Mouse (Mus musculus) hindbrain, embryonic 10.5 days (tissue): ENCODE results near the gene Mthfd1l. TPM values are rescaled to one million over a fixed set of nuclear protein-coding genes. Genes with fewer than 3 reads are reported as not detected.
A peak's percentile ranks its signal among the peaks of the same experiment; 100 is the strongest.
"Not testable (repeated sequence)": the region's sequence is repeated elsewhere in the genome, so short reads cannot be mapped to it uniquely, and the experiment has no call there.

Experiments
- DNase-seq: peaks from one replicate; pipeline ENCODE4 v3.0.0-alpha.2; 2017; ENCODE audit warnings: low spot score
- H3K27ac ChIP-seq: fragments of 300-500 bp; sonication (generic); 2 replicates; pipeline ENCODE4 v1.5.1; 2016; ENCODE audit warnings: mild to moderate bottlenecking, moderate library complexity
- H3K27me3 ChIP-seq: fragments of 300-500 bp; sonication (generic); 2 replicates; pipeline ENCODE4 v1.6.1; 2016; ENCODE audit warnings: mild to moderate bottlenecking; ENCODE audit not compliant: poor library complexity, insufficient read depth, severe bottlenecking
- H3K36me3 ChIP-seq: fragments of 300-500 bp; sonication (generic); 2 replicates; pipeline ENCODE4 v1.6.1; 2016; ENCODE audit warnings: mild to moderate bottlenecking, moderate library complexity
- H3K4me1 ChIP-seq: fragments of 300-500 bp; sonication (generic); replicated peaks from 2 replicates; pipeline ENCODE4 v1.6.1; 2016; ENCODE audit warnings: mild to moderate bottlenecking
- H3K4me3 ChIP-seq: fragments of 300-500 bp; sonication (generic); 2 replicates; pipeline ENCODE4 v1.5.1; 2016; ENCODE audit warnings: mild to moderate bottlenecking, moderate library complexity
- H3K9me3 ChIP-seq: fragments of 300-500 bp; sonication (generic); 2 replicates; pipeline ENCODE4 v1.6.1; 2016; ENCODE audit warnings: mild to moderate bottlenecking, moderate library complexity
- WGBS: fragments of 180-500 bp; shearing (Covaris S2); methylation state at CpG from one replicate; pipeline ENCODE4 v1.1.7; 2016; 5-methylcytosine and 5-hydroxymethylcytosine counted together
- polyA plus RNA-seq: library from polyadenylated mRNA; unstranded; fragments of >200 nt; fragmentation: Nextera tagmentation; extraction: Ambion mirVana; gene quantifications from 2 replicates; pipeline ENCODE4 v1.2.1, GENCODE M21; 2016

Mthfd1l gene
- polyA plus RNA-seq, 1 experiment from 2014 or later: 14.0 TPM

DNA sequence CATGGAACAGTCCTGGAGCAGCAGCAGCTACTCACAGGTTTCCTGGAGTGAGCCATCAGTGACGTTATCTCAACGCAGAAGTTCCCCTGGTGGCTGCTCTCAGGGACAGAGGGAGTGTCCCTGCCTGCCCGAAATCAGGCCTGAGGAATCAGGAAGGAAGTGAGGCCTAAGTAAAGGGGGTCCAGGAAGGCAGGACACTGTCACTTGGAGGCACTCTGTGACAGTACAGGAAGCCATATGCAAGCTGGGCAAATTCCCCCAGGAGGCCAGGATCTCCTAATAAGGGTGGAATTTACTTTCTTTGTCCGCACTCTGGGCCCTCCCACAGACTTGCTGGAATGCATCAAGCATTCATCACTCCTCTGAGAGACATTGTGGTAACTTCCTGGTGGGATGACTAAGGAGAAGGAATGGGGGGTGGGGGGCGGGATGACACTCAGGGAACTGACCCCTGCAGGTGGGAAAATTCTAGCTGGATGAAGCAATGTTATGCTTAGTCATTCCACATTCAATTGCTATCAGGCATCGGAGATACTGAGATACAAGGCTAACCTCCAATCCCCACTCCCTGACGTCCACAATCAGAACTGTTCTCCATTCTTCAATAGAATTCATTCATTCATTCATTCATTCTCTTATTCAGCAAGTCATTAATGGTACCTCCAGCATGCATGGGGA, 134.9 kb downstream of the Mthfd1l start:
- WGBS: 15% methylated on average over 7 of the region's 7 CpGs
- H3K4me1 ChIP-seq: peaks cover 42% of the 10 kb centered on the region
- peaks cover 14% of the 10 kb centered on the region for H3K36me3 ChIP-seq
- no peaks in the 10 kb centered on the region for H3K27me3 ChIP-seq
- no peaks in the 10 kb centered on the region; the same call in 1 of the 2 replicates for H3K9me3 ChIP-seq
- no peak overlapping the region for H3K4me3 ChIP-seq
- peak; percentile 58 for DNase-seq
- H3K27ac ChIP-seq: peak overlapping the region; percentile 76

DNA sequence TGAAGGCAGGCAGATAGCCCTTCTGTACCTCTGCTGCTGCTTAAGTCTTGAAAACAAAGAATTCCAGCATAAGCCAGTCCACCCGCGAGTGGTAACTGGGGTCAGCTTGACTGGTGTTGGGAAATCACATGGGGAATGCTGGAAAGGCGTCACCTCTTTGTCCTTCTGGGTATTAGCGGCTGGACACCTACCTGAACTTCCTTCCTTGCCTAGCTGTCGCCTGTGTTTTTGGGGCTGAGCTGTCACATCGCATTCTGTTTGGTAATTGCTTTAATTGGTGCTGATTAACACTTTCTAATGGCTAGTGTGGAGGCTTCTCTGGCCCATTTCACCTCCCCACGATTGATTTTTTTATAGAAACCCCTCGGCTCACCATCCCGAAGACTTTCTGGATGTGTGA, 135.5 kb downstream of the Mthfd1l start:
- Histone ChIP-seq H3K9me3 (no peaks in the 10 kb centered on the region; the same call in 1 of the 2 replicates), H3K4me1 (peaks cover 42% of the 10 kb centered on the region), H3K27me3 (no peaks in the 10 kb centered on the region), H3K27ac (peak overlapping the region; percentile 76), H3K4me3 (no peak overlapping the region), H3K36me3 (peaks cover 11% of the 10 kb centered on the region)
- no peak for DNase-seq
- WGBS: 74% methylated on average over 9 of the region's 9 CpGs

DNA sequence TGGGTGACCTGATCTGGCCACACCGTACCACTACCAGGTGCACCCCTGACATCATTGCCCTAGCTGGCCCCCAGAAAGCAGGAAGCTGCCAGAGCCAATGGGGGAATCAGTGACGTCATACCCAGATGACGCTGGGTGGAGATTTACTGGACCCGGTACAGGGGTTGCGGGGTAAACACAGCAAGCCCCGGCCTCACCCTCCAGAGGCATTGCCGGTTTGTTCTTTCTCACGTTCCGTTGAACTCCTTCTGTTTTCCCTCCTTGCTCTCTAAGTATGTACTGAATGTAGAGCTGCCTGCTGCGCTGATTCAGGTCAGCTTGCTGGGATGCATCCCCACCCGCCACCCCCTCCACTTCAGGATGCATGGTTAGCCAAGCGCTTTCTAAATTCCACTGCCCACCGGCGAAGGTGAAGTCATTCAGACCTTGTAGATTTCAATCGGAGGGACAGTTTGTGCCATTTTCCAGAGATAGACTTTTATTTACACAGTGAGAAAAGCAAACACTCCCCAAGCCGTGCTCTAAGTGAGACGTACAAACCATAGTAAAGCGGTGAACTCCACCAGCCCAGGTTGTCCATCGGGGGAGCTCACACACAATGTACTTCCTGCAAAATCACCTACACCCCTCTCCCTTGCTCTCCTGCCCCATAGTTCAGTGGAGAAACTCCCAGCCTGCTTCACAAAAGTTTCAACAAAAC, 138.3 kb downstream of the Mthfd1l start:
- WGBS: 77% methylated on average over 19 of the region's 19 CpGs
- Histone ChIP-seq H3K4me3 (no peak overlapping the region), H3K36me3 (peaks cover 5% of the 10 kb centered on the region; the same call in 1 of the 2 replicates), H3K27me3 (no peaks in the 10 kb centered on the region), H3K4me1 (peaks cover 33% of the 10 kb centered on the region), H3K9me3 (no peaks in the 10 kb centered on the region), H3K27ac (peak overlapping the region; percentile 62)
- DNase-seq: no peak

DNA sequence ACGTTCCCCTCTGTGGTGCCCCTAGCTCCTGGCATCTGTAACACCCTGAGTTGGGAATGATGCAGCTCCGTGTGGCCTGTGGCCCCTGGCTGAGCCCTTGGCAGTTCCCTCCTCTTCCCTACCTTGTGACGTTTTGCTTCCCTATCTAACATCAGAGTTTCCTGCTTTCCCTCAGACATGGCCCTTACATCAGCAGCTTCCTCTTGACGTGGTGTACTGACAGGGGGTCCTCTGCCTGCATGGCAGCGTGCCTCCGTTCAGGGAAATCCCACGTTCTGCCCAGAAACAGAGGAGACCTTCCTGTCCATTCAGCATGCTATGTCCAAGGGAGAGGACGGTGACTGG, 138.8 kb downstream of the Mthfd1l start:
- no peaks in the 10 kb centered on the region for H3K9me3 ChIP-seq
- 72% methylated on average over 8 of the region's 8 CpGs for WGBS
- no peak for DNase-seq
- peak overlapping the region; percentile 62 for H3K27ac ChIP-seq
- H3K27me3 ChIP-seq: no peaks in the 10 kb centered on the region
- H3K4me1 ChIP-seq: peaks cover 28% of the 10 kb centered on the region
- H3K4me3 ChIP-seq: no peak overlapping the region
- peaks cover 5% of the 10 kb centered on the region; the same call in 1 of the 2 replicates for H3K36me3 ChIP-seq

DNA sequence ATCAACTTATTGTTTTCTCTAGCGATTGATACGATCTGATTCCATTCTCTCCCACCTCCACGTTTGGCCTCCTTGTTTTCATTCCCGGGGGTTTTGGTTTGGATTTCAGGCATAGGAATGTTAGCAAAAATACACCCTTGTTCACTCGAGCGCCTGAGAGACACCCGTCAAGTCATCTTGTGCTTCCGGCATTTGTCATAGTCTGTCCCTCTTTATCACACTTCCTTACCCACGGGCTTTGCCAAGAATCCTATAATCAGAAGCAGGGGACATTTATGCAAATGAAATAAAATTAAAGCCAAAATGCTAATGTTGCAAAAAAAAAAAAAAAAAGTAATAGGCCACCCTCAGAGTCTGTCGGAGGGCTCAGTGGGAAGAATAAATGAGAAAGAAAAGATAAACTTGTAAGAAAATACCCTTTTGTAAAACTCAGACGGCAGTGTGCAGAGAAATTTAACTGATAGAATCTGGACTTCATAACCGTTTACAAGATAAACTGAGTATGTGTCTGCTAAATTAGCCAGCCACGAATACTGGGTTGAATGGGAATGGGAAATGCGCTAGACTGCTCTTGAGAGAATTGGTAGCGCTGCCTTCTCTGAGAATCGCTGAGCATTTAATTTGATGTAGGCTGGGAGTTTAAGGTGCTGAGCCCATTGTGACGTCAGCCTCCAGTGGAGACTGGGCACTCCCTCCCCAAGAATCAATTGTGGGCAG, 139.9 kb downstream of the Mthfd1l start:
- no peak overlapping the region for H3K4me3 ChIP-seq
- no peak for DNase-seq
- no peaks in the 10 kb centered on the region for H3K9me3 ChIP-seq
- H3K4me1 ChIP-seq: peaks cover 18% of the 10 kb centered on the region
- H3K27me3 ChIP-seq: no peaks in the 10 kb centered on the region
- H3K36me3 ChIP-seq: peaks cover 5% of the 10 kb centered on the region; the same call in 1 of the 2 replicates
- WGBS: 75% methylated on average over 17 of the region's 17 CpGs
- H3K27ac ChIP-seq: no peak overlapping the region

DNA sequence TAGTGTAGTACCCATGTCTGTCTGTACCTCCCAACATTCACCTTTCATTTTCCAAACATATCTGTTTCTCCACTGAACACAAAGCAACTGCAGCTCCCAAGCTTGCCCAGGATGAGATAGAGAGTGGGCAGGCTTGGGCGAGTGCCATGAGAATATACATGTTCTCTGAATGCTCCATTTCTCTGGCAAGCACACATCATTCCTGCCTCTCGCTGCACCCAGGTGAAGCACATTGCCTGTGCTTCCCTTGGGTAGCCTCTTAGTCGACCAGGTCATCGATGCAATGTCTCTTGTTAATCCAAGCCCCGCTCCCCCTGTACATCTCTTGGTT, 140.4 kb downstream of the Mthfd1l start:
- H3K4me1 ChIP-seq: peaks cover 13% of the 10 kb centered on the region
- peaks cover 5% of the 10 kb centered on the region; the same call in 1 of the 2 replicates for H3K36me3 ChIP-seq
- 94% methylated on average over 5 of the region's 5 CpGs for WGBS
- no peak overlapping the region for H3K4me3 ChIP-seq
- no peak for DNase-seq
- no peaks in the 10 kb centered on the region for H3K9me3 ChIP-seq
- no peaks in the 10 kb centered on the region for H3K27me3 ChIP-seq
- H3K27ac ChIP-seq: no peak overlapping the region

DNA sequence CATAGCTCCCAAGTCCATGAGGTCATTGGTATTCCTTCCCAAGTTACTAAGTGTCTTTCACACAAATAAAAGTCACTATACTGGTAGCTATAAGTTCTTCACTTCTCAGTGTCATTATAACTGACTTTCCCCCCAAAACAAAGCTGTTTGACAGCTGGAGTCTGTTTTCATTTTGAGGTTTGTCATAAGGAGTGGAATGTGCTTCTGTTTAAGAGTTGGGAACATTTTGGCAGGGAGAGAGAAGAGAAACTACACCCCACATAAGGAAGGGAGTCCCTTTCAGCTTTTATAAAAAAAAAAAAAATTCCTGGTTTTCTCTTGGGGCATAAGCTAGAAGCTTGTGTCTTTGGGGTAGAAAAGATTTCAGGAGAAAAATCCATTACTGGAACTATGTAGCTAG, 143.7 kb downstream of the Mthfd1l start:
- peaks cover 3% of the 10 kb centered on the region for H3K4me1 ChIP-seq
- H3K36me3 ChIP-seq: peaks cover 5% of the 10 kb centered on the region; the same call in 1 of the 2 replicates
- no peaks in the 10 kb centered on the region for H3K27me3 ChIP-seq
- H3K9me3 ChIP-seq: no peaks in the 10 kb centered on the region
- H3K27ac ChIP-seq: no peak overlapping the region
- no peak for DNase-seq
- no peak overlapping the region for H3K4me3 ChIP-seq

DNA sequence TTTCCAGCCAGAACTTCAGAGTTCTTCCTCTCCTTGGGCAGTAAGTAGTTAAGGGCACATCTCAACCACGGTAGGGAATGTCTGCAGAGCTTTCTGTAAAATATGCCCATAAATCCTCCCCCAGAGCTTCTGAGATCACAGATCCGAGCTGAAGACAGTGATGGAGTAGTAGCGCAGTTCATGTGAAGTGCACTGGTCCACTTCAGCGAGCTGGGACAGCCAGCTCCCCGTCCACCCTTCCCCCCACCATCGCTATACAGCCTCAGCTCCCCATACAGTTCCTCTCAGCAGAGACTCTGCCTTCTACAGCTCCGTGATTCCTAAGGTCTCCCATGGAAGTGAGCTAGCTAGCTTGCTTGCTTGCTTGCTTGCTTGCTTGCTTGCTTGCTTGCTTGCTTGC, 144.2 kb downstream of the Mthfd1l start:
- Histone ChIP-seq H3K9me3 (no peaks in the 10 kb centered on the region), H3K4me3 (no peak overlapping the region), H3K4me1 (no peaks in the 10 kb centered on the region), H3K27me3 (no peaks in the 10 kb centered on the region), H3K27ac (no peak overlapping the region), H3K36me3 (peaks cover 5% of the 10 kb centered on the region; the same call in 1 of the 2 replicates)
- 65% methylated on average over 7 of the region's 7 CpGs for WGBS
- no peak for DNase-seq

DNA sequence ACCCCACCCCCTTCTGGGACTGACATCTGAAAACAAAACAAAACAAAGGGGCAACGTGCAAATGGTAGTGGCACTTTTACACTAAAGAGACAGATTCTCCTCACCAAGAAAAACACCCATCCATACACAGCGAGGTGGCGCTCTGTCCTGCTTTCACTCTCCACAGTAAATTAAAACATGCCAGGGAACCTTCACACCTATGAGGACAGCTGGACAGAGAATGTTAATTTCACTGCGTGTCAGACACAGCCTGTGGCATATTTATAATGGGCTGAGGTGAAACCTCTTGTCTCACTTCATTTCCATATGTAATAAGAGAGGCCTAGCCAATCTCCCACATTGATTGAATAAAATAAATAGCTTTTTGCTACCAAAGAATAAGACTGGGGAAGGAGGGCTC, 146.4 kb downstream of the Mthfd1l start:
- Histone ChIP-seq H3K36me3 (0 out of 2 replicates have a peak, but pooled peaks cover 3% of the 10 kb centered on the region), H3K27ac (no peak overlapping the region), H3K9me3 (no peaks in the 10 kb centered on the region), H3K4me1 (no peaks in the 10 kb centered on the region), H3K27me3 (no peaks in the 10 kb centered on the region), H3K4me3 (no peak overlapping the region)
- WGBS: 81% methylated on average over 4 of the region's 4 CpGs
- DNase-seq: no peak

DNA sequence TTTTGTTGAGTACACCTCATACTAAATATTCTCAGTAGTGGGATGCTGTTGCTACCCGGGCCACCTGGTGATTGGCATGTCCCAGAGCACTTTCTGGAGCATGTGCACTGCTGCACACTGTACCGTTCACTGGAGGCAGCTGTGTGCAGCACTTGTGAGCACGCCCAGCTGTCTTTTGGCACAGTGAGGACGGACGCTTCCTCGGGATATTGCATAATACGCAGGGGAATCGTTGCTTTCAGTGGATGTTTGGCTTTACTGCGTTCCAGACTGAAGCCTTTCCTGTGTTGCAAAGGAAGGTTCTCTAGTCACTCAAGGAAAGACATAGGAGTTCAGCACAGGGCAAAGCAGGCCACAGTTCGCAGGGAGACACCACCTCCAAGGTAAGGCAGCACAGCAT, 147.8 kb downstream of the Mthfd1l start:
- Histone ChIP-seq H3K27me3 (no peaks in the 10 kb centered on the region), H3K4me1 (no peaks in the 10 kb centered on the region), H3K4me3 (no peak overlapping the region), H3K9me3 (no peaks in the 10 kb centered on the region), H3K27ac (no peak overlapping the region), H3K36me3 (0 out of 2 replicates have a peak, but pooled peaks cover 3% of the 10 kb centered on the region)
- 92% methylated on average over 10 of the region's 10 CpGs for WGBS
- DNase-seq: no peak

DNA sequence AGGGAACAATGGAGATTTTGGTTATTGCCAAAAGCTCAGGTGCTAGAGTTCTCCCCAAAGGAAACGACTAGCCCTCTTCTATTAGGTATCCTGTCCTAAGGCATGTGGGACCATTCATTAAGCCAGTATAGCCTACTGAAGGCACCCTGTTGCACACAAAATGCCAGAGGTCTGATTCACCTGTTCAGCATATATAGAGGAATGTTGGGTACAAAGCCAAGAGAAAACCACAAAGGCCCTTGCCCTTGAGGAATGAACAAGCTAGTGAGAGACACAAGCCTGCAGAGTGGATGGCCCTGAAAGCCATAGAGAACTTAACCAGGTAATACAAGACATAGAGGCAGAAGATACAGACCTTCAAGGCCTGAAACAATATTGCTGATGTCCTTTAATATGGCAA, 148.3 kb downstream of the Mthfd1l start:
- DNase-seq: no peak
- Histone ChIP-seq H3K9me3 (no peaks in the 10 kb centered on the region), H3K4me3 (no peak overlapping the region), H3K36me3 (0 out of 2 replicates have a peak, but pooled peaks cover 3% of the 10 kb centered on the region), H3K4me1 (peaks cover under 1% of the 10 kb centered on the region), H3K27me3 (no peaks in the 10 kb centered on the region), H3K27ac (no peak overlapping the region)
- 90% methylated on average over 1 of the region's 1 CpGs for WGBS

DNA sequence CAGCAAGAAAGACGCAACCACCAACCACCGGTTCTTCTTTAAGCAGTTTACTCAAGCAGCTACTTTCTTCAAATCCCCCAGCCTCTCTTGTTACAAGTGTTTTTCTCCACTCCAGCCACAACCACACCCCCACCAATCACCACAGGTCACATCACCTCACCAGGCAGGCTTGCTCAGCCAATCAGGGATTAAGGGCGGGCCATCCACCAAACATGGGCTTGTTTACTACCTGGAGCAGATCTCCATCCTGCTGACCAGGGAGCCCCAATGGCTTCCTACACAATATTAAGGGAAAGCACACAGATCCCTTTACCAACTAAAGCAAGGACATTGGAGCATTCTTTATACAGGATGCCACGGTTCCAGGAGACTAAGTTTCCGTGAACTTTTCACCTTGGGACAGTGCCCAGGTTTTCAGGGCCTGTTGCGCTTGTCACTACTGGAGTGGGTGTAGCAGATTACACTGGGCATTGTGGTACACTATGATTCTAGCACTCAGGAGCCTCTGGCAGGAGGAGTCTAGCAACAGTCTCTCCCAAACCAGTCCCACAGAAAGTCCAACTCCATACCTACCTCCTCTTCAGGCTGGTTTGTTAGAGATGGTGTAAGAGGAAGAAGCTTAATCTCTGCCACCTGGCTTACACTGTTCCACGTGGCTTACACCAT, 150.5 kb downstream of the Mthfd1l start:
- H3K27ac ChIP-seq, H3K4me3 ChIP-seq, DNase-seq, H3K36me3 ChIP-seq, H3K9me3 ChIP-seq, H3K27me3 ChIP-seq: not testable (repeated sequence)
- peaks cover 14% of the 10 kb centered on the region for H3K4me1 ChIP-seq
- WGBS: 88% methylated on average over 7 of the region's 7 CpGs
